Mouse (Mus musculus): ENCODE measurements at regions not wholly inside any gene's neighbourhood (a gene's known extent, or its start where the extent isn't known, plus 50 kb on each side); places are given as distances from the start of the nearest gene placed in this dataset.

DNA sequence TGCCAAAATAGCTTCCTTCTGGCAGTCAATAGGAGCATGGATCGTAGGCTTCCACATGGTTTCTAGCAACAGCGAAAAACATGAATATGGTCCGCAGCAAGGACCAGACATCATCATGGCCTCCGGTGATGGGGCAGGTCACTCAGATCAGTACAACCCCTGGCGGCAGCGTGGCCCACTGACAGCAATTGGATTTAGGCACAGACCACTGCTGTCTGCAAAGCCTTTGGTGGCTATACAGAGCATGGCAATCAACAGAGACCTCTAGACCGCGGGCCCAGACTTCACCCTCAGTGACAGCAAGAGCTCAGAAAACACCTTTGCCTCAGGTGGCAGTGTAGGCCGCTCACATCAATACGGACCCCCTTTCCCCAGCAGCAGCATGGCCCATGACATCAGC, 225.1 kb upstream of the Gm5415 start:
- TF ChIP-seq POLR2A (IDR thresholded peaks at IDR 0.05; ENCODE audit: control insufficient read depth in 1 of 2, insufficient read depth in 1 of 2, low read depth in 1 of 2, low read length in 2 of 2, poor library complexity in 1 of 2) (no peak), CTCF (IDR thresholded peaks at IDR 0.05 in 2 of 3, conservative IDR thresholded peaks at IDR 0.05 in 1 of 3; ENCODE audit: control insufficient read depth in 1 of 3, insufficient read depth in 1 of 3, low read depth in 2 of 3, low read length in 3 of 3, poor library complexity in 1 of 3, severe bottlenecking in 1 of 3) (no peak), ZKSCAN1 (IDR thresholded peaks at IDR 0.05; ENCODE audit: low read depth, low read length) (no peak), SMC3 (IDR thresholded peaks at IDR 0.05; ENCODE audit: low read depth, low read length) (no peak), TAL1 (IDR thresholded peaks at IDR 0.05; ENCODE audit: low read length) (no peak), NELFE (IDR thresholded peaks at IDR 0.05; ENCODE audit: low read depth, low read length) (no peak)
